Mouse (Mus musculus): ENCODE results near the gene Ldhb.
"Not testable (repeated sequence)": the region's sequence is repeated elsewhere in the genome, so short reads cannot be mapped to it uniquely, and the experiment has no call there.

Ldhb gene

DNA sequence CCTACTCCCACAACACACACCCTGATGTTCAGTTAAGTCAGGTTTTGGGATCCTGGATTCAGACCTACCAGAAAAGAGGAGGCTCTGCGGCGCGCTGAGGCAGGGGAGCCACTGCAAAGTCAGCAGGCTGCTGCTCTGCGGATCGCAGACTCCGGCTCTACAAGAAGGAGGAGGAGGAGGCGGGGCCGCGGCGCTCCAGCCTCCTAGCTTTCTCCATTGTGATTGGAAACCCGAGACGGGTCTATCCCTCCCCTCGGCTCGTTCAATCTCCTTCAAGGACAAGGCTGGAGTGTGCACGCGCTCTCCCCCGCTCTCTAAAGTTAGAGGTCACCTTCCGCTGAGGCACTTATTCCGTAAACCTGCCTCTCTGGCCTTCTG is at the start of gene Ldhb:
Gene Ldhb, minus strand, starts transcription at position 173 of the 378 bp plus-strand sequence.
- no peak for DNase-seq

DNA sequence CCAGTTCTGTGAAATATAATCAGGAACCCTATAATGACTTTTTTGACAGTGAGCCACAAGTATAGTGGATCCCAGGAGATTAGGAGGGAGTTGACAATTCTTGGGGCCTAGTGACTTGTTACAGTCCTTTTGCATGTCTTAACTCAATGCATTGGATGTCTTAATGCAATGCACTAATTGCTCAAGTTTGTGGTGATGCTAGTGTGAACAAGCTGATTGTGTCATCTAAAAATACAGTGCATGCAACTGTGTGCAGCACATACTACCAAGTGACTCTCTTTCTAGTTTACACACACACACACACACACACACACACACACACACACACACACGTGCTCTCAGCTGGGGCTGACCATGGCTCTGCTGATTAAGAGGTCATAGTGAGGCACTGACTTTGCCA is 48.2 kb upstream of the Ldhb start:
- no peak for DNase-seq

DNA sequence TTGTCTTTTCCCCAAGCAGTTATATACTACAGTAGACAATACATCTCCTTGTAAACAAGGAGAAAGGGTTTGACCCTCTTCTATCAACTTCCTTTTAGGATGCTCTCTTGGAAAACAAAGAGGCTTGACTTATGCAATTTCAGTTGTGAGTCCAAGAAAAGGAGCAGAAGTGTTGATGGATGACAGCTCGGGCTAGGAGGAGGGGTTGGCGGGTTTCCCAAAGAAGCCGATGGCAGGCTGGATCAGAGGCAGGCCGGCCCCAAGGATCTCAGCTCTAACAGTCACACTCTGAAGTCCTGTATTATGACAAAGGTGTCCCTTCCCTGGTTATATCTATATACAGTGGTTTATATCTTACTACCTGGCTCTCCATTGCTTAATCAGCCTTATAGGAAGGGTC is 43.7 kb upstream of the Ldhb start:
- DNase-seq = no peak

DNA sequence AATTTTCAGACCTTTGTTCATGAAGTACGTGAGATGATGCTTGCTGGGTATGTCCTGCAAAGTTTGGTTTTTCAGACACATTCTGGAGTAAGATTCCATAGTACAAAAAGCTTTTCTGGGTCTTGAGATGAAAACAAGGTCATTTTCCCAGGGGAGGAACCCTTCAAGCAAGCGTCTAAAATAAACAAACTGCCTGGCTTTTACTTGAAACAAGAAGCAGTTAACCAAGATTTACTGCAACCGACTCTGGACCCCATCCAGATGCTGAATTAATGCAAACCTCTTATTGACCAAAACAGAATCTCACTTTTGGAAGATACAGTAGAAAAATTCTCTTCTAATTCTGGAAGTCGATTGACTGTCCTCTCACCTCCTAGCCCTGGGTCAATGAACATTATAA is 43.1 kb upstream of the Ldhb start:
- DNase-seq = no peak

DNA sequence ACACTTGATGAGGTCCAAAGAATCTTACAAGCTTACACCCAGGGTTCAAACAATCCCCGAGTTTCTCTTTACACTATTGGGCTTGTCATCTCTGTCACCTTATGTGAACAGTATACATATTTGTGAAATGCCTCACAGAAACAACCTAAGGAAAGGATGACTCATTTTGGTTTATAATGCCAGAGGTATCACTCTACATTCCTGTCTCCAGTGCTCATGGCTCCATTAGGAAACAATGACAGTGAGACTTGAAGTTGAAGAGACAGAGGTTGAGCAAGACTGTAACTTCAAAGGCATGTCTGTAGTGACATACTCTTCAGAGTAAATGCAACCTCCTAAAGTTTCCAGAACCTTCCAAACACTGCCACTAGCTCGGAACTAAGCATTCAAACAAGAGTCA is 40.6 kb upstream of the Ldhb start:
- no peak for DNase-seq

DNA sequence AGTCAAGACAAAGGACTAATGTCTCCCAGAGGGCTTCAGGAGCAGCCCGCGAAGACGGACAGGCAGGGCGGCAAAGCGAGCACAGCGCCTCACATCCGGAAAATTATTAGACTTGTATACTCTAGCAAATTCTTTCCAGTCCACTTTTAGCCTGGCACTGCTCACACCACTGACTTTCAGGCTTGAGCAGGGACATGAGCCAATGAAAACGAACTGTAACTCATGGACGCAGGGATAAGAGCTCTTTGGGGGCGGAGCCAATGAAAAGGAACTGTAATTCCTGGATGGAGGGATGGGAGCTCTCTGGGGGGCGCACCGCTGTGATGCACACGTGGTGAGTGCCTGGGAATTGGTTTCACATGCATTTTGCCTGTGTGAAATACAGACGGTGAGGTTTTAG is 37.4 kb upstream of the Ldhb start:
- DNase-seq = no peak

DNA sequence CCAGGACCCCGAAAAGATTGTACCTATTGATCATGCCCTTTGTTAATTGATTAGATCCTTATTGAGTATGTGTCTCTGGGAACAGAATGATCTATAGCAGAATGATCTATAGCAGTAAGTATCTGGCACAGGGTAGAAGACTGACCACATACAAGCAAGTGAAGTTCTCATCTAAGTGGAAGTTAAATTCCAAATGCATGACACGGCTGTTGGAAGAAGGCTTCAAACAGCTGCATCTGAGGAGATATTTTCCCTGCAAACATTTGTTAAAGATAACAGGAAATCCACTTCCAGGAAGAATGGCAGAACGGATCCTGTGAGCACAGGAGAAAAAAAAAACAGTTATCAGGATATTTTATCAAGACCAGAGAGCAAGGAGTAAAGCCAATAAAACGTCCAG is 35.9 kb upstream of the Ldhb start:
- no peak for DNase-seq

DNA sequence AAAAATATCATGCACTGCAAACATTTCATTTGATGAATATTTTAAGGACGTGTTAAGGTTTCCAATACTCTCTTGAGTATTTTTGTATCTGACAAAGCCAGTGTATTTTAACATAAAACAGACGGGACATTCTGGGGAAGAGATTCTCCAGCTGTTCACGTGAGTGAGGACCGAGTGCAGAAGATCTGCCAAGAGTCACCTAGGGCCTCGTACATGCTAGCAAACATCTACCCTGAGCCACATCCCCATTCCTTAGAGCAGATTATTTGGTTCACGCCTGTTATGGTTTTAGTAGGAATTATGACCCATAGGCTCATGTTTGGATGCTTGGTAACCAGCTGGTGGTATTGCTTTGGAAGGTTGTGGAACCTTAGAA is 35.0 kb upstream of the Ldhb start:
- no peak for DNase-seq

DNA sequence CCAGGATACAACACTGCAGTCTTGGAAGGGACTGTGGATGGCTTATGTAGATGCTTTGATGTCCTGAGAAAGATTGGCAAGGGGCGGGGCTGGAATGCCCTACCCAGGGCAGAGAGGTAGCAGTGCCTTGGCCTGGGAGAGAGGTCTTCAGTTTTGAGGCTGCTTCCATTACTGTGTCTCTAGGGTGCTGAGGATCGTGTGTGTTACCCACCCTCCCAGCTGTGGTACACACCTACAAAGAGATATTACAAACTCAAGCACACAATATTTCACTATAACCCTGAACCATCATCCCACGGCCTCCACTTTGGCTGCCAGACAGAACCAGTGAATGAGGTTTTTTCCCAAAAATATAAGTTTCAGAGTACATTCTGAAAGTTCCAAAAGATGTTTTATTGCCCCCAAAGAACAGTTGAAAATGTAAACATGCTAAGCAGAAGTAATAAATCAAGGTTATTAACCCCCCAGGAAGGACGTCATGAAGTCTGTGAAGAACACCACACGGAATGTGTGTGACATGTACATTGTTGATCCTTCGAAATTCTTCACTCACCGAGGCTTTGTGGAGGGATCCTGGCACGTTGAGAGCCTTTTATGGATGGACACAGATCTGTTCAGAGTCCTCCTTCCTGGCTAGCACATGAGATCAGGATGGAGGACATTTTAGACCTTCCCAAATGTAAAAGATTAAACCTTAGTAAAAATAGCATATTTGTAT is 34.5 kb upstream of the Ldhb start:
- no peak for DNase-seq

DNA sequence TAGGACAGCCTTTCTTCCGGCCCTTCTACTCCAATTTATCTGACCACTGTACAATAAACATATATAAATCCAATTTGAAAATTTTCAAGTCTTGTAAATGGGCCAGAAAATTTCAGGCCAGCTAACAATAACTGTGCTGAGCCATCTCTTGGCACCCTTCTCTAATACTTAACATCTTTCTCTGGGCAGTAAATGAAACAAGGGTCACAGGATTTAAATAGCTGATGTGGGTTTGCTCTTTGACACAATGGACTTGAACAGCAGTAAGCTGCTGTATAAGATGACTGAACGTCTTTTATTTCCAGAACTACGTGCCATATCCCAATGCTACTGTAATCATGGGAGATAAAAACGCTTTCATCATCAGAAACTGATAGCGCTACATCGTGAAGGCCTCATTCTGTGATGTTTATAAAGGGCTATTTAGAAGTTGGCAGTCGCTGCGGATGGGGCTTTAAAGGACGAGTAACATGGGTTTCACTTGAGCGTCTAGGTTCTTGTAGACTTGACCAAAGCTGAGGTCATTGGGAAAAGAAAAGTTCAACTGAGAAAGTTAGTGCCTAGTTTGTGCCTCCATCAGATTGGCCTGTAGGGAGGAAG is 32.9 kb upstream of the Ldhb start:
- no peak for DNase-seq

DNA sequence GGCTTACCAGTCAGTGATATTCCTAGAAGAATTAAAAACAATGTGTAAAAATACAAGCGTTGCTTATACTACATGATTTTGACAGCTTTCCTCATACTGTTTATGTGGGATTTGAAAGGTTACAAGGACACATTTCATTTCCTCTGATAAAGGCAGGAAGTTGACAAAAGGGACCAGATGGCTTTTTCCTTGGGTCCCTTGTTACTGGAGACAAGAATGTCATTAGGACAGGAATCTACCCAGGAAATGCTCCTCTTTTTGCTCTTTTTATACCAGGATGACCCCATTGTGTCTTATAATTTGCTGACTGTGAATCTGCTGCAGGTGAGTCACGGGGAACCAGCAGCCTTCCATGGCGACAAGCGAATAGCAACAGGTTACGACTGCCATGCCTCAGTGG is 32.4 kb upstream of the Ldhb start:
- no peak for DNase-seq

DNA sequence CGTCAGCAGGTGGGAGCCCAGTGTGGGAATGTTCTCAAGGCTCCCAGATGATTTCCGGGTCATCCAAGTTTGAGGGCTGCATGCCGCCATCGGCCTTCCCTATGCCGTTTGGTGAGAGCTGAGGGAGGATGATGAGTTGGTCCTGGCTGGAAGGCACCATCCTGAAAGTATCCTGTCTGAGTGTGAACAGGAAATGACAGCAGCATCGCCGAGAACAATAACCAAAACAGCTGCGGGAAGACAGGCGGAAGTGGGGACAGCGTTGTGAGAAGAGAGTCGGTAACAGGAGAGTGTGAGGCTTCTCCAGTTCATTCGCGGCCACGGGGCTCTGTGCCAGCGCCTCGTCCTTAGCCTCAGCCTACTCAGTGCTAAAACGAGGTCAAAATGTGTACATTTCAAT is 30.7 kb upstream of the Ldhb start:
- DNase-seq = no peak

DNA sequence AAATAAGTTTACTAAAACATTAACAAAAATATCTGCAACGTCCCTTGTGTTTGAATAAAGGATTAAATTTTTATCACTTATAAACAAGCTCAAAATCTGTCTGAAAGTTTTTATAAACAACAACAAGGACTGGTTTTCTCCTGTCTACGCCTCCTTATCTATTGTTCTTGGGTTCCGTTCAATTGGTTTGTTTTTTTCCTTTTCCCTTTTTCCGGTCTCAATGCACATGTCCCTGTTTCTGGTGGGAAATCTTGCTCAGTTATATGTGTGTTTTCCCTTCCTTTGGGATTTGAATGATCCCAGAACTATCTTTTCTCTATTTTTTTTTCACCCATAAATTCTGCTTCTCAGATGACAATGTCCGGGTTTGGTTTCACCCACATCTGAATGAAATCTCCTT is 25.7 kb upstream of the Ldhb start:
- no peak for DNase-seq

DNA sequence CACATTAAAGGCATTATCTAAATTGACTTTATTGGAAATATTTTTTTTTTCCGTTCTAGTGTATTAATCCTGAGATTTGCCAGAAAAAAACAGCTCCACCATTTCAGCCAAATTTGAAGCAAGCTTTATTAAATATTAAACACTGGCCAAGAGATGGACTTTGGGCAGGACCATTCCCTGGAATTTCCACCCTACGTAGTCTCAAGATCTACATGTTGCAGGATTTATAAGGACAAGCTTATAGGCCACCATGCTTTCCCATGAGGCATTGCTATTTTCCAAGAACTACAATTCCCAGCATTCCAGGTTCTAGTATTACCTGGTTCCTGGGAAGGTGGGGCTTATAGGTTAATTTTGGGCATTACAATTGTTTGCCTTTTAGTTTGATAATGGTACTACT is 24.9 kb upstream of the Ldhb start:
- DNase-seq = no peak

DNA sequence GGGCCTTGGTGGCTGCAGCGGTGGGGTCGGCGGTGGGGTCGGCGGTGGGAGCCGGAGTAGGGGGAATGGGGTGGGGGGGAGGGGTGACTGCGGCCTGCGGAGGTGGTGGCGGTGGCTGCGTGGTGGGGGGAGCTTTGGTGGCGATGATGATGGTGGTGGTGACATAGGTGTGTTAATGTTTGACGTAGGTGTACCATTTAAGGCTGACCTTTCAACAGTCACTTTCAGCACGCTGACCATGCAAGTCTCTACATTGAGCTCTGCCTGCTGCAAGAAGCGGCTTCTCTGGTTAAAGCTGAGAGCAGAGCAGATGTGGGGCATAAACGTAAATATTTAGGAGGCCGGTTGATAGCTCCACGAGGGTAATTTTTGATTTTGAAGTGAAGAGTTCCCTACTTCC is 24.4 kb upstream of the Ldhb start:
- DNase-seq = no peak

DNA sequence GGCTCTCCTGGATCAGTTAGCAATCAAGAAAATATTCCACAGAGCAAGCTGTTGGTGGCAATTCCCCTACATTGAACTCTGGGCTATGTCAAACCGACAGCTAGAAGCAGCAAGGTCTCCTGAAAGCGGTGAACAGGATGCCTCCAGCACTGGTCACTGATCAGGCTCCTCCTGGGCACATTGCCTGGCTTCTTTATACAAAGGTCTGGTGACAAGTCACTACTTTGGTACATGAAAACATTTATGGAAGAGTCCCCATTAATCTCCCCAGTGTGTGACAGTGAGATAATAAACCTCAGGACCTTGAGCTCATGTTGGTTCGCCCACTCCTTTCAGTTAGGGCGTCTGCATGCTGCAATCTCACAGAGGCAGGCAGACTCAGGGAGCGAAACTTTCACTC is 22.6 kb upstream of the Ldhb start:
- DNase-seq = no peak

DNA sequence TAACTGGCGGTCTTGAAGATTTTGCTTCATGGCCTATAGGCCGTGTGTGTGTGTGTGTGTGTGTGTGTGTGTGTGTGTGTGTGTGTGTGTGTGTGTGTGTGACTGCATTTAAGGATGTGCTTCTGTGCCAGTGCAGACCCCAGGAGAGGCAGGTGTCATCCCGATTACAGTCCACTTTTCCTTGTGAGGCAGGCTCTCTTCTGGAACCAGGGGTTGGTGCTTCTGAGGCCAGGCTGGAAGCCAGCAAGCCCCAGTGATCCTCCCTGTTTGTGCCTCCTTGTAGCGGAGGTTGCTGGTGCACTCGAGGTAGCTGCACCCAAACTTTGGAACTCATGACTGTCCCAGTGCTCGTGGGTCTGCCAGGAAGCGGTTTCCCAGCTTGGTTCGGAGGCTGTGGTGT is 21.9 kb upstream of the Ldhb start:
- DNase-seq = no peak

DNA sequence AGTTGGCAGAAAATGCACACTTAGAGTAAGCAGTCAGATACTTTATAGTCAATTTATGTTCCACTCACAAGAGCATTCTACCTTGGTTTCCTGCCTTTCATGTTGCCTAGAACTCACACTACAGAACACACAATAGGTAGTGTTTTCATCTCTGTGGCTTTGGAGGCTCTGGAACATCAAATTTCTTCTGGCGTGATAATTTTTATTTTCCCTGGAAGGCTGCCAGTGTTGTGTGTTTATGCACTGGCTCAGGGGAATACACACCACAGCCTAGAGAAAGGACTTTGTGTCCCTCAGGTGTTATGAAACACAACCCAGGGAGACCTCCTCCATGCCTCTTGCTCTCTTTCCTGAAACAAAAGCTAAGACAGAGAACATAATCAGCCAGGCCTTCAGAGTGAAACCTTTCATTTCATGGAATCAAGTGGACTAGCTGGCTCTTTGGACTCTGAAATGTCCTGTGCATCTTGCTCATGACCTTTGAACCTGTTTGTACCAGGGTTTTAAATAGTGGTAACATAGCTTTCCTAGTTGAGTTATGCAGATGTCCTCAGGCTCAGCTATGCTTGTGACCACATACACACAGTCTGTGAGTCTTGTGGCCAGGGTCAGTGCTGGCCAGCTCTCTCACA is 20.3 kb upstream of the Ldhb start:
- DNase-seq = no peak

DNA sequence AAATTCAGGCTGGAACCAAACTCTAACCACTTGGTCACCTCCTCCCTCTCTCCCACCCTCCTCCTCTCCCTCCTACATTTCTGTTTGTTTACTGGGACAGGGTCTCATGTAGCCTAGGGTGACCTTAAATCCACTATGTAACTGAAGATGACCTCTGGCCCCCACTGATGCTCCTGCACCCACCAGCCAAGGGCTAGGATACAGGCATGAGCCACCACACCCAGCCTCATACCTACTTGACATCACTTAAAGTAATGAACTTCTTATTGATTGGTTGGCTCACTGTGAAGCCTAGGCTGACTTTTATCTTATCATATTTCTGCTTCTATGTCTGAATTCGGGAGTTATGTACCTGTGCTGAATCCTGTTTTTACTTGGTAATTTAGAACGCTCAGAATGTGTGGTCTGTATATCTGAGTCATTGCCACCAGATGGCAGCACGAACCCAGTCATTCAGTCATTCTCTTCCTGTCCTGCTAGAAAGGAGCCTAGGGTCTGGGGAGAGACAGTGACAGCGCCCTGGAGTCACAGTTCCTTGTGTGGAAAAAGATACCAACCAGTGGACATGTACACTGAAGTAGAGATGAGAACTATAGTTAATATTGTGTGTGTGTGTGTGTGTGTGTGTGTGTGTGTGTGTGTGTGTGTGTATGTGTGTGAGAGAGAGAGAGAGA is 17.0 kb upstream of the Ldhb start:
- peak; percentile 38 to 46 for DNase-seq

DNA sequence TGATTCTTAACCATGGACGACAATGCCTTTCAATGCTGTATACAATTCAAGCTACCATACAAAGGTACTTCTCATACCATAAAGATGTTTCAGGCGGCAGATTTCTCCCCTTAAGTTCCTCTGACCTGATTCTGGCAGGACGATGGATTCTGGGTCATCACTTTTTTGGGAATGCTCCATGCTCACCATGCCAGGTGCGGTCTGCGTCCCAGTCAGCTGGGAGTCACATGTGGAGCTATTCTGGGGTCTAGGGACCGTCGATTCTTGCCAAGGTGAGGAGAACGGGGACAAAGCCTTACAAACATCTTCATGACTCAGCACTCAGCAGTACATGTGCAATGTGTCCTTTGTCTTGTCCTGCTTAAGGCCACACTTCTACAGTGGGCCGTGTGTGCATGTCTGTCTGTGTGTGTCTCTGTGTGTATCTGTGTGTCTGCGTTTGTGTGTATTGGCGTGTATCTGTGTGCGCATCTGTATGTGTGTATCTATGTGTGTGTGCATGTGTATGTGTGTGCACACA is 13.9 kb upstream of the Ldhb start:
- no peak for DNase-seq

DNA sequence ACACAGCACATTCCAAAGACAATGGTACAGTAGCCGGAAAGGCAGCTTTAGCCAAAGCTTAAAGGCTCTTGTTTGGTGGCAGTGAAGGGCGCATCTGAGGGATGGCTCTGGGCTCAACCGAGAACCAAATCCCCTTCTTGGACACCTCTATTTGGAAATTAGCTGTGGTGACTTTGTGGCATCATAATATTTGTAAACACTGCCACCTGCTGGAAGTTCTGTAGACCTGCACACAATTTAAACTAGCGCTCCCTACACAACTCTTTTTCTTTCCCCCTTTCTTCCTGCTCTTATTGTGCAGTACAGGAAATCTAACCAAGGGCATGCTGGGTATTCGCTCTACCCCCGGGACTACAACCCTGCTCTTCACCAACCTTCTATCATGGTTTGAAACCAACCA is 11.4 kb upstream of the Ldhb start:
- DNase-seq = peak; percentile 10 to 21

DNA sequence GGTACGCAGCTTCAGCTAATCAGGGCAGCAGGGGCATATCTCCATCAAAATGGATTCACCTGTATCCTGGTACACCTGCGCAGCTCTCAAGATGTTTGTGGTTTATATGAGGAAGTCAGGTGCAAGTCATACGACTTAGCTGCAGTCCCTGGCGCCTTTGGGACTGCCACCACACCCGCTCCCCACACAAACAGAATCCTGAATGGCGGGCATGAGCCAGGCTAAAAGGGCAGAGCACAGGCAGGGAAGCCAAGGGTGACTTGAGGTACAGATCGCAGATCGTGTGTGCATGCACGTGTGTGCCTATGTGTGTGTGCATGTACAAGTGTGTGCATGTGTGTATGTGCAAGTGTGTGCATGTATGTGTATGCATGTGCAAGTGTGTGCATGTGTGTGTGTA is 7.6 kb upstream of the Ldhb start:
- DNase-seq = not testable (repeated sequence)

DNA sequence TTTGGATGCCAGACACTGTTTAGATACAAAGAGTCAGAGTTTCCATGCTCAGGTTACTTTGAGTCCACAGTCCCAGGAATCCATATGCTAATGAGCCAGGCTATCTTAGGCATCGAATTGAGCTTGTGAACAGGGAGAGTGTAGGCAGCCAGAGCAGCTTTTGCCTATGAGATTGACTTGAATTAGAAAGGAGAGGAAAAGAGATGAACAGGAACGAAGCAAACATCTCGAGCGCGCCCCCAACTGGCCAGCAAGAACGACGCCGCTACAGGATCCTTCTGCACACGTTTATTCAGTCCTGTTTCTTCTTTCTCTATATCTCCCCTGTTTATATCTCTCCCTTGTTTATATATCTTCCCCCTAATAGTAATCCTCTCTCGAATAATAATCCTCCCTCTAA is 7.2 kb upstream of the Ldhb start:
- no peak for DNase-seq

DNA sequence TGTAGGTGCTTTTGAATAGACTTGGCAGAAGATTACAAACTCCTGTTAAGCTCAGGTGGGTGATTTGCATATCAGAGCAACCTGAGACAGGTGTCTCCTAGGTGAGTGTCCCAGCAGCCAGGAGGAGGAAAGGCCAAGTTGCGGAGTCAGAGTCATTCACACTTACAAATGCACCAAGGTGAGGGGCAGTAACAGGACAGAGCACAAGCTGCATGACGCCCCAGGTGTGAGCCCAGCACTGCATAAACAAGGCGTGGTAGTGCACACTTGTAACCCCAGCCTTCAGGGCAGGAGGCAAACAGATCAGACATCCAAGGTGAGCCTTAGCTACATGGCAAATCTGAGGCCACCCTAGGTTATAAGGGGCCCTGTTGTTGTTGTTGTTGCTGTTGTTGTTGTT is 5.1 kb upstream of the Ldhb start:
- DNase-seq = no peak
